Mouse (Mus musculus) cortical plate, adult 2 months (tissue): ENCODE results near the gene Cd1d1.

Experiments used
- CTCF ChIP-seq: fragments of 200-500 bp; IDR thresholded peaks from 2 replicates; pipeline ENCODE4 v1.5.1; 2011; ENCODE audit warnings: mild to moderate bottlenecking, control low read depth, low read length; ENCODE audit not compliant: insufficient read depth; ENCODE audit errors: extremely low read depth
- POLR2A ChIP-seq: fragments of 200-500 bp; IDR thresholded peaks from 2 replicates; pipeline ENCODE4 v1.6.1; 2011; ENCODE audit warnings: mild to moderate bottlenecking, low read length, control low read depth; ENCODE audit not compliant: insufficient read depth; ENCODE audit errors: extremely low read depth

GRCm38 (mm10) chr3:87000051-87000450 lies 810 bp upstream of the Cd1d1 start:
- TF ChIP-seq CTCF (no peak), POLR2A (no peak)
